Mouse (Mus musculus): Measurements from ENCODE around the gene Atp2a1. TPM values are rescaled to one million over a fixed set of nuclear protein-coding genes. Genes with fewer than 3 reads are reported as not detected.

The Atp2a1 gene
- total and polyA plus RNA-seq, 3 experiments = 0.38 to 0.74 TPM; not detected in 1

- Histone ChIP-seq H3K4me3 (replicated peaks in 1 of 3; ENCODE audit: low read depth in 2 of 3, low read length in 2 of 3, poor library complexity in 1 of 3) (peak overlapping the region in 1 of 3 experiments; percentile 70), H3K27me3 (replicated peaks) (no peaks in the 10 kb centered on the region), H3K4me1 (ENCODE audit: control insufficient read depth in 1 of 2, insufficient read depth in 2 of 2) (peaks cover 10 to 71% of the 10 kb centered on the region in 2 experiments), H3K36me3 (replicated peaks in 1 of 2; ENCODE audit: control insufficient read depth in 1 of 2, insufficient read depth in 1 of 2, low read length in 1 of 2) (peaks cover 45 to 52% of the 10 kb centered on the region in 2 experiments), H3K79me2 (replicated peaks; ENCODE audit: control insufficient read depth, extremely low read depth, insufficient read depth, poor library complexity, severe bottlenecking) (peaks cover 13% of the 10 kb centered on the region), H3K9ac (ENCODE audit: insufficient read depth, low read depth) (no peak overlapping the region), H3K9me3 (replicated peaks; ENCODE audit: low read length) (no peaks in the 10 kb centered on the region), H3K27ac (ENCODE audit: insufficient read depth, low read depth) (peak overlapping the region; percentile 27), H3K4me2 (ENCODE audit: insufficient read depth, low read depth, poor library complexity, severe bottlenecking) (0 out of 2 replicates have a peak overlapping the region, but pooled peaks have one; percentile 4)
- peak; percentile 57 for DNase-seq (ENCODE audit: extremely low read depth)
- TF ChIP-seq RCOR1 (conservative IDR thresholded peaks at IDR 0.05; ENCODE audit: low read depth, low read length) (no peak), POLR2A (IDR thresholded peaks at IDR 0.05; ENCODE audit: low read depth, low read length) (peak; percentile 26; the same call in 1 of the 2 replicates), ETS1 (conservative IDR thresholded peaks at IDR 0.05; ENCODE audit: low read depth, low read length) (0 out of 2 replicates have a peak, but pooled peaks have one; percentile 12), BHLHE40 (IDR thresholded peaks at IDR 0.05; ENCODE audit: low read depth, low read length) (peak; percentile 44)
- dilution Hi-C loops (cut with MboI; ENCODE audit: extremely low pct_ligation_motif_present, extremely low pct_unique_long_range_greater_than_20kb, low sequenced_read_pairs) (no loop called here), in situ Hi-C loops (cut with MboI; ENCODE audit: low pct_ligation_motif_present, low pct_unique_long_range_greater_than_20kb, low sequenced_read_pairs) (loop anchor here (5.0 kb wide), 1 partner anchor 75 kb away; the partner anchor contains the start of gene Nfatc2ip)
Observed at GRCm38 (mm10) chr7:126472306-126472705, 9.4 kb upstream of the Atp2a1 start.

- H3K4me1 ChIP-seq (ENCODE audit: control insufficient read depth in 1 of 2, insufficient read depth in 2 of 2) = peaks cover 10 to 74% of the 10 kb centered on the region in 2 experiments
- no peak for DNase-seq (ENCODE audit: extremely low read depth)
- dilution Hi-C loops (cut with MboI; ENCODE audit: extremely low pct_ligation_motif_present, extremely low pct_unique_long_range_greater_than_20kb, low sequenced_read_pairs) = no loop called here
- H3K27me3 ChIP-seq (replicated peaks) = no peaks in the 10 kb centered on the region
- no peaks in the 10 kb centered on the region for H3K9me3 ChIP-seq (replicated peaks; ENCODE audit: low read length)
- peak overlapping the region; percentile 27; the same call in 1 of the 2 replicates for H3K27ac ChIP-seq (ENCODE audit: insufficient read depth, low read depth)
- TF ChIP-seq BHLHE40 (IDR thresholded peaks at IDR 0.05; ENCODE audit: low read depth, low read length) (no peak), RAD21 (IDR thresholded peaks at IDR 0.05; ENCODE audit: low read depth, low read length) (no peak), MXI1 (IDR thresholded peaks at IDR 0.05; ENCODE audit: low read depth, low read length) (no peak)
- 0 out of 2 replicates have a peak overlapping the region, but pooled peaks have one; percentile 4 for H3K4me2 ChIP-seq (ENCODE audit: insufficient read depth, low read depth, poor library complexity, severe bottlenecking)
- in situ Hi-C loops (cut with MboI; ENCODE audit: low pct_ligation_motif_present, low pct_unique_long_range_greater_than_20kb, low sequenced_read_pairs) = loop anchor here (5.0 kb wide), 1 partner anchor 75 kb away; the partner anchor contains the start of gene Nfatc2ip
- H3K79me2 ChIP-seq (replicated peaks; ENCODE audit: control insufficient read depth, extremely low read depth, insufficient read depth, poor library complexity, severe bottlenecking) = peaks cover 13% of the 10 kb centered on the region
- H3K9ac ChIP-seq (ENCODE audit: insufficient read depth, low read depth) = no peak overlapping the region
- H3K36me3 ChIP-seq (replicated peaks in 1 of 2; ENCODE audit: control insufficient read depth in 1 of 2, insufficient read depth in 1 of 2, low read length in 1 of 2) = peaks cover 49 to 56% of the 10 kb centered on the region in 2 experiments
- peak overlapping the region in 1 of 3 experiments; percentile 70 for H3K4me3 ChIP-seq (replicated peaks in 1 of 3; ENCODE audit: low read depth in 2 of 3, low read length in 2 of 3, poor library complexity in 1 of 3)
Observed at GRCm38 (mm10) chr7:126471853-126472252, 8.9 kb upstream of the Atp2a1 start.

- Histone ChIP-seq H3K9ac (ENCODE audit: insufficient read depth, low read depth) (no peak overlapping the region), H3K9me3 (replicated peaks; ENCODE audit: low read length) (no peaks in the 10 kb centered on the region), H3K36me3 (replicated peaks in 1 of 2; ENCODE audit: control insufficient read depth in 1 of 2, insufficient read depth in 1 of 2, low read length in 1 of 2) (peaks cover 53 to 61% of the 10 kb centered on the region in 2 experiments), H3K79me2 (replicated peaks; ENCODE audit: control insufficient read depth, extremely low read depth, insufficient read depth, poor library complexity, severe bottlenecking) (peaks cover 13% of the 10 kb centered on the region), H3K4me2 (ENCODE audit: insufficient read depth, low read depth, poor library complexity, severe bottlenecking) (no peak overlapping the region), H3K27me3 (replicated peaks) (no peaks in the 10 kb centered on the region), H3K4me3 (replicated peaks in 1 of 3; ENCODE audit: low read depth in 2 of 3, low read length in 2 of 3, poor library complexity in 1 of 3) (no peak overlapping the region), H3K4me1 (ENCODE audit: control insufficient read depth in 1 of 2, insufficient read depth in 2 of 2) (peaks cover 10 to 74% of the 10 kb centered on the region in 2 experiments), H3K27ac (ENCODE audit: insufficient read depth, low read depth) (no peak overlapping the region)
- dilution Hi-C loops (cut with MboI; ENCODE audit: extremely low pct_ligation_motif_present, extremely low pct_unique_long_range_greater_than_20kb, low sequenced_read_pairs) = no loop called here
- in situ Hi-C loops (cut with MboI; ENCODE audit: low pct_ligation_motif_present, low pct_unique_long_range_greater_than_20kb, low sequenced_read_pairs) = loop anchor here (5.0 kb wide), 1 partner anchor 74 kb away; the partner anchor contains the start of gene Nfatc2ip
- TF ChIP-seq MAZ (IDR thresholded peaks at IDR 0.05; ENCODE audit: low read depth, low read length) (no peak), GABPA (IDR thresholded peaks at IDR 0.05; ENCODE audit: insufficient replicate concordance, low read depth, low read length) (no peak), ZKSCAN1 (IDR thresholded peaks at IDR 0.05; ENCODE audit: borderline replicate concordance, low read depth, low read length) (no peak), ZC3H11A (IDR thresholded peaks at IDR 0.05; ENCODE audit: low read depth, low read length) (no peak), HCFC1 (IDR thresholded peaks at IDR 0.05; ENCODE audit: low read depth, low read length) (no peak), EP300 (IDR thresholded peaks at IDR 0.05; ENCODE audit: low read length) (no peak), IRF4 (IDR thresholded peaks at IDR 0.05; ENCODE audit: low read depth, low read length) (no peak), ETS1 (conservative IDR thresholded peaks at IDR 0.05; ENCODE audit: low read depth, low read length) (no peak), USF1 (IDR thresholded peaks at IDR 0.05; ENCODE audit: low read depth, low read length) (no peak), TBP (conservative IDR thresholded peaks at IDR 0.05; ENCODE audit: low read depth, low read length) (no peak), POLR2AphosphoS2 (IDR thresholded peaks at IDR 0.05; ENCODE audit: low read depth, low read length) (no peak), MAX (IDR thresholded peaks at IDR 0.05; ENCODE audit: low read length) (no peak)
- no peak for DNase-seq (ENCODE audit: extremely low read depth)
Observed at GRCm38 (mm10) chr7:126471361-126471760, 8.5 kb upstream of the Atp2a1 start.

All from CH12.LX (cell line).